Mouse (Mus musculus) hindbrain, embryonic 11.5 days (tissue): ENCODE results near the gene Gm42791. TPM values are rescaled to one million over a fixed set of nuclear protein-coding genes. Genes with fewer than 3 reads are reported as not detected.

Experiments used
- ATAC-seq: fragments of 200-750 bp; cut with Nextera tagmentation; 2 replicates; pipeline ENCODE4 v1.8.0; 2017; ENCODE audit warnings: mild to moderate bottlenecking, moderate TSS enrichment, moderate library complexity; ENCODE audit not compliant: low FRiP score
- DNase-seq: peaks from one replicate; pipeline ENCODE4 v3.0.0-alpha.2; 2015; ENCODE audit warnings: low spot score
- H3K27ac ChIP-seq: fragments of 300-500 bp; sonication (generic); 2 replicates; pipeline ENCODE4 v1.5.1; 2014; ENCODE audit warnings: mild to moderate bottlenecking, low read depth, low read length
- H3K27me3 ChIP-seq: fragments of 300-500 bp; sonication (generic); 2 replicates; pipeline ENCODE4 v1.6.1; 2014; ENCODE audit warnings: mild to moderate bottlenecking, low read length, moderate library complexity, mixed read lengths; ENCODE audit not compliant: control insufficient read depth, insufficient read depth
- H3K36me3 ChIP-seq: fragments of 300-500 bp; sonication (generic); 2 replicates; pipeline ENCODE4 v1.6.1; 2014; ENCODE audit warnings: mild to moderate bottlenecking, low read length, moderate library complexity, mixed read lengths; ENCODE audit not compliant: control insufficient read depth, insufficient read depth
- H3K4me1 ChIP-seq: fragments of 300-500 bp; sonication (generic); replicated peaks from 2 replicates; pipeline ENCODE4 v1.6.1; 2014; ENCODE audit warnings: low read length, mixed read lengths; ENCODE audit not compliant: control insufficient read depth, insufficient read depth
- H3K4me2 ChIP-seq: fragments of 300-500 bp; sonication (generic); replicated peaks from 2 replicates; pipeline ENCODE4 v1.6.1; 2014; ENCODE audit warnings: mild to moderate bottlenecking, low read depth, low read length
- H3K4me3 ChIP-seq: fragments of 300-500 bp; sonication (generic); 2 replicates; pipeline ENCODE4 v1.5.1; 2014; ENCODE audit warnings: low read depth, low read length
- H3K9ac ChIP-seq: fragments of 300-500 bp; sonication (generic); 2 replicates; pipeline ENCODE4 v1.6.1; 2014; ENCODE audit warnings: low read depth, low read length
- H3K9me3 ChIP-seq: fragments of 300-500 bp; sonication (generic); 2 replicates; pipeline ENCODE4 v1.6.1; 2016; ENCODE audit warnings: low read length; ENCODE audit not compliant: control insufficient read depth
- WGBS: fragments of 180-500 bp; shearing (Covaris S2); extraction: QIAGEN DNeasy Blood & Tissue Kit; methylation state at CpG from one replicate; pipeline ENCODE4 v1.1.7; 2014; 5-methylcytosine and 5-hydroxymethylcytosine counted together
- polyA plus RNA-seq: library from polyadenylated mRNA; unstranded; fragments of >200 nt; fragmentation: Nextera tagmentation; extraction: Ambion mirVana; gene quantifications from 2 replicates; pipeline ENCODE4 v1.2.1, GENCODE M21; 2014

The Gm42791 gene
- polyA plus RNA-seq, 1 experiment from 2014 or later, result not detected

DNA sequence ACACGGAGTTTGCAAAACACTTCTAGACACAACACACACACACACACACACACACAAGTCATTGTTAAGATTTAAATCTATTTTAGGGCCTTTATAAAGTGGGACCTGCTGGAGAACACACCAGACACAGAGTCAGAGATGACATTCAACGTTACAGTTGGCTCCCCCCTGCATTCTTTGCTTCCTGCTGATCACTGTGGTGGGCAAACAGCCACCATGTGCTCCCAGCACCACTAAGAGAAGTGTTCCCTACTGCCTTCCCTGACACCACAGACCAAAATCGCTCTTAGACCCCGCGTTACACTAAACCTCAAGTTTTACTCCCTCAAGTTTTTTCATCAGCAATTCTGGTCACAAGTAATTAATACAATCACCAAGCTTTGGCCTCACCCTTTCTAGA, 26.8 kb downstream of the Gm42791 start:
- 0 out of 2 replicates have a peak, but pooled peaks cover 3% of the 10 kb centered on the region for H3K4me1 ChIP-seq
- no peak for ATAC-seq

DNA sequence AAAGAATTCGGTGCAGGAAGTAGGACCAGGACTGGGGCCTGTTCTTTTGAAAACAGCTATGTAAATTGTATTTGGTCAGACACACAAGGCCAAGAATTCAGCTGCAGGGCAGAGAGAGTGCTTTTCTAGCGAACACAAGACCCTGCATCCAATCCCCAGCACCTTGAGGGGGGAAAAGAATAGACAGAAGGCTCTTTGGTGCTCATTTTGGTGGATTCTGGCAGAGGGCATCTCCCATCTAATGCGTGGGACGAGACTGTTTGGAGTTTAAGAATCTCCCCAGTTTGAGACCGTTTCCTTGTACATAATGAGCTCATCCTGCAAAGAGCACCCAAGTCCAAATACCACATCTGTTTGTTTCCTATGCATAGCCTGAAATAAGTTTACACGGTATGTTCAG, 28.6 kb downstream of the Gm42791 start:
- no peak overlapping the region for H3K4me3 ChIP-seq
- DNase-seq (no peak), ATAC-seq (no peak)
- no peaks in the 10 kb centered on the region for H3K36me3 ChIP-seq
- H3K4me1 ChIP-seq, result no peaks in the 10 kb centered on the region
- H3K27me3 ChIP-seq, result no peaks in the 10 kb centered on the region
- no peaks in the 10 kb centered on the region for H3K9me3 ChIP-seq
- no peak overlapping the region for H3K4me2 ChIP-seq
- 75% methylated on average over 6 of the region's 6 CpGs for WGBS
- no peak overlapping the region for H3K9ac ChIP-seq
- no peak overlapping the region for H3K27ac ChIP-seq

More for the DNA sequence above, 26.8 kb downstream of the Gm42791 start:
- Histone ChIP-seq H3K4me2 (no peak overlapping the region), H3K9ac (no peak overlapping the region), H3K4me3 (no peak overlapping the region), H3K36me3 (no peaks in the 10 kb centered on the region), H3K27ac (no peak overlapping the region), H3K9me3 (no peaks in the 10 kb centered on the region), H3K27me3 (no peaks in the 10 kb centered on the region)
- 74% methylated on average over 5 of the region's 5 CpGs for WGBS
- DNase-seq, result no peak

DNA sequence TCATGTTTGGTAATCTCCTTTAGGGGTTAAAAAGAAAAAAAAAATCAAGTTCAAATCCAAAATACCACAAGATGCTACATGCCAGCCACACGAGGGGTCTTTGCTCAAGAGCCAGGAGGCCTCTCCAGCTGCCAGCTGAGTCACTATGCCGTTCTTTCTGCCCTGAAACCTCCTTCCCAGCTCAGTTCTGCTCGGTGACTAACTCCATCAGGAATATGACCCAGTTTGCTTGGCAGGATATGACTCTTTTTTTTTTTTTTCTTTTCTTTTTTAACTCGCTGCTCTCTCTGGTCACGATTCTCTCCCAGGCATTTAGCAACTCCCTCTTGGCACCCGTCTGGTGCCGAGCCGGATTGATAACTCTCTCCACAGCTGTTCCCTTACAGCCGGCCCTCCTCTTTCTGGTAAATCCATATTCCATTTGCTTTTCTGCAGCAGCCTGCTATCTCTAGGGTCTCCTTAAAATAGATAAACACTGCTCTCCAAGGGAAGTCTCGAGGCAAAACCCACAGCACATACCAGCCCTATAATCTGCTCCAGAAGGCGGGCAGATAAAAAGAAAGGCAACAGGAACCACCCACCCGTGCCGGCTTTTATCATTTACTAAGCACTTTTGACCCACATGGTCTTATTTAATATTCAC, 29.1 kb downstream of the Gm42791 start:
- Histone ChIP-seq H3K27me3 (no peaks in the 10 kb centered on the region), H3K4me2 (no peak overlapping the region), H3K27ac (no peak overlapping the region), H3K9ac (no peak overlapping the region), H3K9me3 (no peaks in the 10 kb centered on the region), H3K36me3 (no peaks in the 10 kb centered on the region), H3K4me1 (no peaks in the 10 kb centered on the region), H3K4me3 (no peak overlapping the region)
- no peak for DNase-seq
- ATAC-seq, result no peak
- 37% methylated on average over 13 of the region's 13 CpGs for WGBS

DNA sequence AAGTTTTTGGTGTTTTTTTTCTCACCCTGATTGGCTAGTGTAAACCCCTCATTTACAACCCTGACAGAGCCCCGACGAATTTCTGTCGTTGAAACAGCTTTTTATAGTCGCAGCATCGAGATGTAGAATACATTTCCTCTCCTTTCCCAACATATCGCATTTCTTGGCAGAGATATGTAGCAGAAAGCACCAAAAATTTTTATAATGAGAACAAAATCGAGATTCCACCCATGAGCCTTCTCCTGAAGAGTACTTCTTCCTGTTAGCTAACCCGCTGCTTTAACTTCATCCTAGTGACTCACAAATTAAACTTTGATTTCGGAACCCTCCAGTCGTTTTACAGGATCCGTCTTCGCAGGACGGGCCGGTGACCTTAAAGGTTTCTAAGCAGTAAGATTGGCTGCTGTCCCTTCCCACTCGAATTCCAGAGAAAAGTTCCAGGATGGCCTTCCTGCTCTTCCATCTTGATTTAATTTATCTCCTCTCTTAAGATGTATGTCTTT, 29.8 kb downstream of the Gm42791 start:
- no peak for ATAC-seq
- Histone ChIP-seq H3K27me3 (no peaks in the 10 kb centered on the region), H3K27ac (no peak overlapping the region), H3K9me3 (no peaks in the 10 kb centered on the region), H3K4me1 (no peaks in the 10 kb centered on the region; the same call in 1 of the 2 replicates), H3K9ac (no peak overlapping the region), H3K4me3 (no peak overlapping the region), H3K4me2 (no peak overlapping the region), H3K36me3 (no peaks in the 10 kb centered on the region)
- no peak for DNase-seq
- 80% methylated on average over 15 of the region's 15 CpGs for WGBS

DNA sequence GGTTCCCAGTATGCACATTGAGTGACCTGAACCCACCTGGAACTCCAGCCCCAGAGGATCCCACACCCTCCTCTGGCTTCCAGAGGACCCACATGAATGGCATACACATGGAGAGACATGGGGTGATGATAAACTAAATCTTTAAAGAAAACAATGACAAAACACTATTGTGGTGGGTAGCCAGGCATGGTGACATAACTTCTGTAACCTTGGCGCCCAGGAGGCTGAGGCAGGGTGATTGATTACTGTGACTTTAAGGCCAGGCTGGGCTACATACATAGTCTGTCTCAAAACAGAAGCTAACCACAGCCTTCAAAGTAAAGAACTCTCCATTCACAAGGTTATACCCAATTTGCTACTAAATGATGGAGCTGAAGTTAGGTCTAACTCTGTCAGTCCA, 30.7 kb downstream of the Gm42791 start:
- ATAC-seq (no peak), DNase-seq (no peak)
- no peak overlapping the region for H3K4me2 ChIP-seq
- H3K9ac ChIP-seq, result no peak overlapping the region
- no peak overlapping the region for H3K4me3 ChIP-seq
- no peaks in the 10 kb centered on the region for H3K36me3 ChIP-seq
- peaks cover 1% of the 10 kb centered on the region for H3K4me1 ChIP-seq
- WGBS, result 64% methylated on average over 1 of the region's 1 CpGs
- H3K9me3 ChIP-seq, result no peaks in the 10 kb centered on the region
- H3K27ac ChIP-seq, result no peak overlapping the region
- H3K27me3 ChIP-seq, result no peaks in the 10 kb centered on the region

DNA sequence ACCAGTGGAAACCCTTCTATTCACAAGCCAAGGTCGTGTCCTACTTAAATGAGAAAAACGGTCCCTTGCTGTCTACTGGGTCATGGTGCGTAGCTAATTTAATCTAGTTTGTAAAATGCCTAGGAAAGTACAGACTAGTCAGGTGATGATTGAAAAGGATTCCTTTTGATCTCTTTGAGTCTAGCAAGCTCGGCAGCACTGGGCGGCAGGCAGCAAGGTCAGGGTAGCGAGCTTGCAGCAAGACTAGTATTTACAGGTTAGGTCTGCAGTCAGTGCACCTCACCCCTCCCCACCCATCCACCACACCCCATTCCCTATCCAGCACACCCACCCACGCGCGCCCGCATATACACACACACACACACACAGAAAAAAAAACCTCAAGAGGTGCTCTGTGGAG, 34.7 kb downstream of the Gm42791 start:
- DNase-seq (no peak), ATAC-seq (no peak)
- peaks cover 3% of the 10 kb centered on the region for H3K4me1 ChIP-seq
- 53% methylated on average over 10 of the region's 10 CpGs for WGBS
- no peak overlapping the region for H3K27ac ChIP-seq
- H3K36me3 ChIP-seq, result no peaks in the 10 kb centered on the region
- H3K9me3 ChIP-seq, result no peaks in the 10 kb centered on the region
- H3K4me3 ChIP-seq, result no peak overlapping the region
- no peak overlapping the region for H3K9ac ChIP-seq
- no peak overlapping the region for H3K4me2 ChIP-seq
- H3K27me3 ChIP-seq, result no peaks in the 10 kb centered on the region

DNA sequence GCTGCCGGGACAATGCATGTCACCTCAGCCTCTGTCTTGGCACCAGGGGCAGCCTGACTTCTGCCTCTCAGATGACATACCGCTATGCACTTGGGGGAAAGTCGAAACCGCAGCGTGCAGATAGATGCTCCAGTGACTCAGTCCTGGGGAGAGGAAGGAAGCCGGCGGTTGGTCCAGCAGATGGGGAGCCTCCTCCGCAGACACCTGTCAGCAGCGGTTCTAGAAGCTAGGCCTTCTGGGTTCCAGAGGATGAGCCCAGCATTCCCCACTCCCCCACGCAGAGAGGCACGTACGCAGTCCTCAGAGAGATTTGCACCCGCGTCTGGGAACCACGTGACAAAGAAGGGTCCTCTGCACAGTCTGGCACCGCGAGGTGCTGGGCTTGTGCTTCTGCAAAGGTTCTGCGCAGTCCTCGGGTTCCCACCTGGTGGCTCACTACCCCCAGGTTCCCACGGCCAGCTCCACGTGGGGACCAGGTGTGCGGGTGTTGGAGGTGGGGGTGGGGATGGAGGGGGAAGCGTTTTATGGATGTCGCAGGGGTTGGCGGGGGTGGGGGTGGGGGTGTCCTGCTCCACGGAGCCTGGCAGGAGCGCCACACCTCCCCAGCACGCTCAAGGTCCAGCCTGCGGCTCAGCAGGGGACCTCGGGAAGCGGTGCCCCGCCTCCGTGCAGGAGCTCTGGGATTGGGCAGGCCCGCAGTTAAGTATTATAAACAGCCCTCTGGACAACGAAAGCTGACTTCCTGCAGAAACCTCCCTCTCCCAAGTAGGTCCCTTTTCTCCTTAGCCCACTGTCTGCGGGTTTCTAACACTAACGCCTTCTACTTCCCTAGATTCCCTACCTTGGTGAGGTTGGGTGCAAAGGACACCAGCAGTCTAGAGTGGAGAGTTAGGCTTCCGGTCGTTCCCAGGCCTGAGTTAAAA, 35.6 kb downstream of the Gm42791 start:
- Histone ChIP-seq H3K9ac (peak overlapping the region; percentile 24), H3K9me3 (no peaks in the 10 kb centered on the region), H3K4me1 (peaks cover 3% of the 10 kb centered on the region), H3K4me3 (peak overlapping the region; percentile 33), H3K27ac (no peak overlapping the region; the same call in 1 of the 2 replicates), H3K27me3 (no peaks in the 10 kb centered on the region), H3K36me3 (no peaks in the 10 kb centered on the region), H3K4me2 (peak overlapping the region; percentile 76)
- DNase-seq (peak; percentile 44), ATAC-seq (peak; percentile 80)
- 2% methylated on average over 39 of the region's 39 CpGs for WGBS

DNA sequence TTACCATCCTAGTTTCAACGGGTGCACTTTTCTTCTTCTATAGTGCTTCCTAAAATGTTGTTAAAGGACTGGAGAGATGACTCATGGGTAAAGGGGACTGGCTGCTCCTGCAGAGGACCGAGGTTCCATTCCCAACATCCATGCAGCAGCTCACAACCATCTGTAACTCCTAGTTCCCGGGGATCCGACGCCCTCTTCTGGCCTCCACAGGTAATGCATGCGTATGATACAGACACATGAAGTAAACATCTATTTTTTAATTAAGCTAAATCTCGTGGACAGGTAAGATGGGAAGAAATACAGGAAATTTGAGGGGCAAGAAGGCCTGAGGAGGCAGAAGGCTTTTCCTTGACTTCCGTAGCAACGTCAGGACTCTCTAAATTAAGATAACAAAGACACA, 36.6 kb downstream of the Gm42791 start:
- Histone ChIP-seq H3K9me3 (no peaks in the 10 kb centered on the region), H3K27ac (no peak overlapping the region), H3K4me2 (no peak overlapping the region), H3K4me1 (peaks cover 3% of the 10 kb centered on the region), H3K27me3 (no peaks in the 10 kb centered on the region), H3K36me3 (no peaks in the 10 kb centered on the region), H3K9ac (no peak overlapping the region), H3K4me3 (no peak overlapping the region)
- 46% methylated on average over 9 of the region's 9 CpGs for WGBS
- DNase-seq (no peak), ATAC-seq (no peak)
